Mouse (Mus musculus) WW6 (cell line): ENCODE measurements around the gene Mrpl14.

ENCODE experiments used
- DNase-seq: peaks from one replicate; pipeline ENCODE4 v3.0.0-alpha.2; 2013; ENCODE audit warnings: low read depth, low spot score

The Mrpl14 gene

DNA sequence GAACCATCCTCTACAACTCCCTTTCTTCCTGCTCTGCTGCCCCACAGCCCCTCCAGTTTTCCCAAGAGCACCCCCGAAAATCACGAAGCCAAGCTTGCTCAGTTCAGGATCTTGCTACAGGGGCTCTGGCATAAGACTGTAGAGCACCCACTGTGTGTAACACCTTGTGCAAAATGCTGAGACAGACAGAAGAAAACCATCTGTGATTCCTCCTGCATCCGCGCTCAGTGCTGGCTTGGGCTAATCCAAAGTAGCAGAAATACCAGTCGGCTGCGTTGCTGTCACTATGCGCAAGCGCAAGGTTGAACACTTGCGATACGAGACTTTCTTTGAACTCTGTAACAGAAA is 38.4 kb downstream of the Mrpl14 start:
- DNase-seq = no peak

DNA sequence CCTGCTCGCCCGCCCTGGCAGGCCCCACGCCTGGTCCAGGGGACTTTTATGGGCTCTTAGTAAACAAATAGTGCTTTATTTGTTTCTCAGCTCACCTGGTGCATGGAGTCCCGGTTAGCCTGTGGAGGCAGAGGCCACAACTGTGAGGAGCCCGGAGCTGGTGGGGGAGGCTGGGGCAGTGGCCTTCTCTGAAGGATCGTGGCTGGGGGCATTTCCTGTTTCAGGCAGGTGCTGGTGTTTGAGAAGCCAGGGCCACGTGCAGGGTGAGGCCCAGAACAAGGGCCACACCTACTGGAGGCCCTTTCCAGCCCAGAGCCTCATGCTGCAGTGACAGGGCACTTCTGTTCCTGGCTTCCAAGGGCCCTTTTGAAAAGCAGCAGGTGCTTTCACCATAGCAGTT is 40.1 kb downstream of the Mrpl14 start:
- DNase-seq = no peak

DNA sequence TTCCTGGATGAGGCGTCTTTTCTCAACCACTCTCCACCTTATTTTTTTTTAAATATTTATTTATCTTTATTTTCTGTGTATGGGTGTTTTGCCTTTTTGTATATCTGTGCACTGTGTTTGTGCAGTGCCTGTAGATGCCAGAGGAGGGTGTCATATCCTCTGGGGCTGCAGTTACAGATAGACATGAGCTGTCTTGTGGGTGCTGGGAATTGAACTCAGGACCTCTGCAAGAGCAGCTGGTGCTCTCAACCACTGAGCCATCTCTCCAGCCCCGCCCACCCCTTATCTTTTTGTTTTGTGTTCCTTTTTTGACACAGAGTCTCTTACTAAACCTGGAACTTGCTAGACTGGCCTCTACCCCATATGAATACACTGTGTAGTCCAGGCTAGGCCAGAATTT is 41.4 kb downstream of the Mrpl14 start:
- DNase-seq = no peak

DNA sequence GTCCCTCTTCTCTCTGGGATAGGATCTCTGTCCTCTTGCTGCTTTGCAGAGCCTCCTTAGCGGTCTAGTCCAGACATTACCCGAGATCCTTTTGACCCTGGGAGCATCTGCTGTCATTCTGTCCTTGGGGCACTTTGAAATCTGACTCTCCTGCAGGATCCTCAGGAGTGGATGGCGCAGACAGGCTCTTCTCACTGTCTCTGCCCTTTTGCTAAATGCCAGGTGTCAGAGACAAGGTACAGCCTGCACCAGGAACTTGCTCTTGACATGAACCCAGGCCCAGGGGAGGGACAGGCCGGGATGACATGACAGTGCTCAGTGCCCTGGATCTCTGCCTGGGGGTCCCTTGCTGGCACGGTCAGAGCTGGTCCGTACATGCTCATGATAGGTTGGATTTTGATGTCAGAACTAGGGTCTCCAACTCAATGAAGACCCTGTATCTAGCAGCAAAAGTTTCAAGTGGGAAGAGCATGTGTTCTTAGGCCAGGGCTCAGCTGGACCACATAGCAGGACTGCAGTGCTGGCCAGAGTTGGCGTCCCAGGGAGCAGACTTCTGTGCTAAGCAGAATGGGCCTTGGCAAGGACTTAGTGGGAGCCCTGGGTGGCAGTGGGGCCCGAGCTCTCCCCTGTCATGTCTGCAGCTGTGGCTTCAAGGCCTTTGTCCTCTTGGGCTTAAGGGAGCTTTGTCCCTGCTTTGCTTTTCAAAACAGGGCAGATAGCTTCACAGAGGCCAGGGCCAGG is 42.0 kb downstream of the Mrpl14 start:
- DNase-seq = no peak

DNA sequence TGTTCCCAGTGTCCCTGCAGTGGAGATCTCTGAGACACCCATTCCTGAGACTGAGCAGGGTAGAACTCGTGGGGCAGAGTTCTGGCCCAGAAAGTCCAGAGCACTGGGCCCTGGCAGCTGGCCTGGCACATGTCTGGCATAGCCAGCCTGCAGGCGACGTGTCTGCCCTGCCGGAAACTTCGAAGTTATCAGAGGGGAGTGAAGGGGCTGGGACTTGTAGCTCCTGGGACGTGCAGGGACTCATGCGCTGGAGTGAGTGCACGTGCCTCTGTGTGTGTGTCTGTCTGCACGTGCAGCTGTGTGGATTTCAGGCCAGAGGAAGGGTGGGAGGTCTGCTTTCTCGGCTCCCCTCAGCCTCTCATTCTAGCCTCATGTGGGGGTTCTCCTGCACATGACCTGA is 43.3 kb downstream of the Mrpl14 start:
- DNase-seq = no peak

DNA sequence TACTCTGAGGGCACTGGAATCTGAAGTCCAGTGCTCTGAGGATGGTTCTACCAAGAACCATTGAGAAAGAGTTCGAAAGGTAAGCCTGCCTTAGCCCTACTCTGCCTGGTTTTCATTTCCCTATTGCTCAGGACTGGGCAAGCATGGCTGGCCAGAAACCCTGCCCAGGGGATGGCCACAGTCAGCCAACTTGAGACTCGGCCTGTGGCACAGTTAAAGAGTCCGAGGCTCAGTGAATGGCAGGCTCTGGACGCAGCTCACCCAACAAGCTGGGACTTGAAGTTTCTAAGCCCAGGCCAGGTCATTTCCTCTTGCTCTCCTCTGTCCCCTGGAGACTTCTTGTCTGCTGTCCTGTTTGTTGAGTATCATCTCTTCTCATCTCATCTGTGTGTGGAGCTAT is 44.6 kb downstream of the Mrpl14 start:
- DNase-seq = no peak

DNA sequence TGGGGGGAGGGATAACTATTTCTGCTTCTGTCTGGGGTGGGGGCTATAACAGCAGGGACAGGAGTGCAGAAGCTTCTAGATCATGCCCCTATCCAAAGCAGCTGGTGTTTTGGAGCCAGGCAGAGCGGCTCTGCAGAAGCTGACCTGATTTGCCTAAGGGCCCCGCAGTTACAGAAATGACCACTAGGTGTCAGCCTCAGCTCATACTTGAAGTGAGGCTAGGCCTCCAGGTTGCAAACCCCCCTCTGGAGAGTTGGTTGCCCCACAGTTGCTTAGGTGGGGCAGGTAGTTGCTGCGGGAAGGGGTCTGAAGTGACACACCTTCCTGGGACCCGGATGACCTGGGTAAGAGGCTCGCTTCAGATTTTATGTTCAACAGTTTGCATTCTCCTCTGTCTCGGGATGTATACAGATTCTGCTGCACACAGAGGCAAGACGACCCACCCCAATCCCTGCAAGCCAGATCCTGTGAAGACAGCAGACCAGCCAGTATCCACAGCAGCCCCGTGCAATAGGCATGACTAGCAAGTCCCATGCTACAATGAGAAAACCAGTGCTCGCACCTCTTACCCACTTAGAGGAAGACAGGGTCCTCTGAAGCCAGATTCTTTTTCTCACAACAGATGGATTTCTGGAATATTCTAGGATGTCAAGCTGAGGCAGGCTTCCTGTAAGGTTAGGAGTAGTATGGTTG is 45.2 kb downstream of the Mrpl14 start:
- peak; percentile 60 for DNase-seq

DNA sequence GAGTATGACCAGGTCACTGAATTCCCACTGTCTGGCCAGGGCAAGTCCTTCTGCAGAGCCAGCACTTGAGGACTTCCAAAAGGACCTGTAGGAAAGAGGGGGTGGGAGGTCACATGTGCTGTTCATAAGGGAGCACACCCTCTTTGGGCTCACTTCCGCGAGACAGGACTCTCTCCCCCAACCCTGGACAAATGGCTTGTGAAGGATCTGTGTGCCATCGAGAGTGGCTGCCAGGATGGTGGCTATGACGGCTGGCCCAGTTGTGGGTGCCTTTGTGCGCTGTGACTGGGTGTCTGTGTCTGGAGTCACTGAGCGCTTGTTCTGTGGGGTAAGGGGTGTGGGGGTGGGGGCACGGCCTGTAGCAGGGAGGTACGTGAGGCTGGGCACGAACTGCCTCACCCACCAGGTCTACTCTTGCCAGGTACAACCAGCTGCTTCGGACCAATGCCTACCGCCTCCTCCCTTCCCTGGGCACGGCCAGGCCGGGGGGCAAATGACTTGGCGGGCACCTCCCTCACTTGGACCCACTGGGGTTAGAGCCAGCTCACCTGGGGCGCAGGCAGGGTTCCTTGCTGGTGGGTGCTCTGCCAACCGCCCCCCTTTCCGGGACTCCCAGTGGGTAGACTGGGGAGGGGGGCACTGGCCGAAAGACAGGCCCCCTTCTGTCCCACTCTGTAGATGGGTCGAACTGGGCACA is 47.1 kb downstream of the Mrpl14 start:
- no peak for DNase-seq

DNA sequence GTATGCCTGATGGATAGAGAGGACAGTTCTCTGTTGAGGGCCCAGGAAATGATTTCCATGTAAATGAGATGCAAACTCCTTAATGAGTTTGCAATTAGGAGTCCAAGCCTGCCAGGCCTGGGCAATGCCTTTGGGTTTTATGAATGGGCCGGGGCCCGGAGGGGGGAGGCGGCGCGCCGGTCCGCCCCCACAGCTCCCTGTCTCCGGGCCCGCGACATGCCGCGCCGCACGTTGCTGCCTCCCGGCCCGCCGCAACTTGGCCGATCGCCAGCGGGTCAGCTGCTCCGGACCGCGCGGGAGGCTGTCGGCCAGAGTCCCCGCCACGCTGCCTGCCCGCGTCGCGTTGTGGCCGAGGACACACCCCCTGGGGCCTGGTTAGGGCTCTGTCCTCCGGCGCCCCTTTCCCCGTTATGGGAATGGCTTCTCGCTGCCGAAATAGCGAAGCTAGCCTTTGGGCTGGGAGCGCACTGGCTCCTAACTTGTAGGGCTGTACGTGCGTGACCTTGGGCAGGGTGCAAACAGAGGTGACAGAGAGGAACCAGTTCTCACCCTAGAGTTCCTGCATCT is 47.7 kb downstream of the Mrpl14 start, which contains the start of gene 1600014C23Rik:
Gene 1600014C23Rik, minus strand, starts transcription at position 110 of the 567 bp plus-strand sequence.
- DNase-seq = no peak

DNA sequence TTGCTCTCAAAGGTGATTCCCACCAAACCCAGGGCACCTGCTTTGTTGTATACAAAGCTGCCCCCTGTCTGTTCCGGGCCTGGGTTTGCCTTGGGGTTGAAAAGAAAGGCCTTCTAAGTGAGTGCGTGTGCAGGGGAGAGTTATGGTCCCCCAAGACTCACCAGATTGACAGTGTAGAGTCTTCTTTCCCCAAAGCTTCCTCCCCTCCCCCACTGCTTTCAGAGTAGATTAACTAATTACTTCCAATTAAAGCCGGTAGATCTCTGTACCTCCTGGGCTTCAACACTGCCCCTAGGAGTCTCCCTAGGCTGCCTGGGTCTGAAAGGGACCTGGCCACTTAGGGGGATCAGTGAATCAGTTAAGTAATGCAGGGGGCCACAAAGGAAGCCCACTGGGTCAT is 48.2 kb downstream of the Mrpl14 start:
- DNase-seq = no peak

DNA sequence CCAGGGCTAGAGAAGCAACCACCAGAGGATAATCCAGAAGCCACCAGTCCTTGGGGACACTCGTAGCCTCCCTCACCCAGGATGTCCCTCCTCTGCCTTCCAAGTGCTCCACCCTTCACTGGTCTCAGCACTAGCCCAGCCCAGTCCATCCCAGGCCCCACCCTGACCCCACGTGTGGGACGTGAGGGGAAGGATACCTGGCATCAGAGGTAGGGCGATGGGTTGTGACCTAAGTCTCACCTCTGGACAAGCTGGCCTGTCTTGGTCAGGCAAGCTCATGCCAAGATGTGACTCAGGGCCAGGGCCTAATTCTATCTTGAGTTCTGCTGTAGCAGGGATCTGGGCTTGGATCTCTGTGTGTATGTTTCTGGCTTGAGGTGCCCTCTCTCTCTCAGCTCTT is 48.8 kb downstream of the Mrpl14 start:
- DNase-seq = no peak

DNA sequence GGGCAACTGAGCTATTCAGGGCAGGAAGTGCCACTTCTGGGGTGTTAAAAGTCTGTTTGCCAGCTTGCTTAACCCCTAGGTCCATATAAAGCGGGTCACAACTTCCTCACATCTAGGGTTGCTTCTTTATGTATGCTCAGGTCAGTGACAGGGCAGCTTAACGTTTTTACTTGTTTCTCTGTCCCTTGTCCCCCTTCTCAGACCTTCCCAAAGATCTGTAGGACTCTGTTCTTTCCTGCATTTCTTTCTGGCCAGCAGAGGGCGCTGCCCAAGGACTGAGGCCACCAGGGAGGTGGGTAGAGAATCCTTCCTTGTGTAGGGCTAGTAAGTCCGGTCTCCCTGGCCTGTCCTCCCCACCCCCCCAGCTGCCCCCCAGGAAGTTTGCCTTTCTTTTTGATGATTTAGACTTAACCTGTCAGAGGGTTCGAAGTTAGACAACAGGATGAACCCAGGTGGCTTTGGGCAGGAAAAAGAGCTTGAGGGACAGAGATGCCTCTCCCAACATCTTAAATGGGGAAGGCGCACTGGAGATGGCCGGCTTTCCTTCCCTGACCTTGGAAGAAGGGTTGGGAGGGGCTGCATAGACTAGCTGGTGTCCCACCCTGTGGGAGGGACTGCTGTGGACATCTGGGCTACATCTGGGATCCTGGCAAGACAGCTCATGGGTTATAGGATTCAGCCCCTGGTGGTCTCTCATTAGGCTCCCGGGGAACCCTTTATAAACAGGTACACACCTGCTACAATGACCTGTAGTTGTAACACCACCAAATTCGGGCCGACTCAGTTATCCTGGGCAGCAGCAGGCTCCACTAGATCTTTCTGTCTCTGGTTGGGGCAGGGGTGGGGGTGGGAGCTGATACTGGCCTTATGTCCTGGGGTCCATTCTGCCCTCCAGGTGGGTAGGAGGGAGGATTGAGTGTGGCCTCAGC is 49.5 kb downstream of the Mrpl14 start:
- DNase-seq = no peak

DNA sequence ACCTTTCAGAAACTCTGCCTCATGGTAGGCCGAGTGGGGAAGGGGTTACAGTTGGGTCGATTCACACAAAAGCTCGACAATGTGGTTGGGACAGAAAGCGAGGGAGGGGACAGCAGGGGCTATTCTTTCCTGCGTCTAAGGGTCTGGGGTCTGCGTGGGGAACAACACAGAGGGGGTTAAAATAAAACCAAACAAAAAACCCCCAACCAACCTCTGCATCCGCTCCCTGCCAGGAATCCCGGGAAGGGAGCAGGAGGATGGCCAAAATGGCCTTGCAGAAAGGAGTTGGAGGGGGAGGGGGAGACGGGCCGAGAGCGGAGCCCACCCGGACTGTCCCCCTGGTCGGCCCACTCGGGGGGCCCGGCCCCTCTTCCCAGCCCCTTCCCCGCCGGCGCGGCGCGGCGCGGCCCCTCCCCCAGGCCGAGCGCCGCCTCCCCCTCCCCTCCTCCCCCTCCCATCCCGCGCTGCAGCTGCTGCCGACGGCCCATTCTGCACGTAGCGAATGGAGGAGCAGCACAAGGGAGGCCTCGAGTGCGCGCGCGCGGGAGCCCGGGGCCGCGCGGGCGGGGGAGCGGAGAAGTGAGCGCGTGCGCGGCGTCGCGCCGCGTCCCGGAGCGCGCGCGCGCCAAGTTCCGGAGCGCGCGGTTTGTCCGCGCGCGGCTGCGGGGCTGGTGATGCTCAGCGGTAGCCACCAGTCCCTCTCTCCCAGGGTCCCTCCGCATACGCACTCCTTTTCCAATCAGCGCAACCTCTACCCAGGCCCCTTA is 50.4 kb downstream of the Mrpl14 start:
- DNase-seq = no peak

DNA sequence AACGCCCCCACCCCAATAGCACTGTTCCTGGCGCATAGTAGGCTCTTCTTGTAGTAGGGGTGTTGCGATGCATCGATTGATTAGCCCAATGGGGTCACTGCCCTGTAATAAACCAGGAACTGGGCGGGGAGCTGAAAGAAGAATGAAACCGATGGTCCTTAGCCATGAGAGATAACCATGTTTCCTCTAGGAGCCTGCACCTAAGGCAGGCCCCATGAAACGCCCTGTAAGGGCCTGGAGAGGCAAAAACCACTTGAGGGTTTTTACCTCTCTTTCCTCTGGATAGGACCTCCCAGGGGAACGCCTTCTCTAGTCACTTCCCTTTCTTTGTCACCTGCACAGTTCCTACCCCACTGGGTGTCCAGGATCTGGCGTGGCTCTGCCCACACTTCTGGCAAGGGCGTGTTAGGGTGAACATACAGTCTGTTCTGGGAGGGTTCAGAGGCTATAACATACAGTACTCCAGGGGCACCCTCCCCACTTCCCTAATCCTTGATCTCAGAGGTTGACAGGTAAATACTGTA is 51.0 kb downstream of the Mrpl14 start:
- no peak for DNase-seq

DNA sequence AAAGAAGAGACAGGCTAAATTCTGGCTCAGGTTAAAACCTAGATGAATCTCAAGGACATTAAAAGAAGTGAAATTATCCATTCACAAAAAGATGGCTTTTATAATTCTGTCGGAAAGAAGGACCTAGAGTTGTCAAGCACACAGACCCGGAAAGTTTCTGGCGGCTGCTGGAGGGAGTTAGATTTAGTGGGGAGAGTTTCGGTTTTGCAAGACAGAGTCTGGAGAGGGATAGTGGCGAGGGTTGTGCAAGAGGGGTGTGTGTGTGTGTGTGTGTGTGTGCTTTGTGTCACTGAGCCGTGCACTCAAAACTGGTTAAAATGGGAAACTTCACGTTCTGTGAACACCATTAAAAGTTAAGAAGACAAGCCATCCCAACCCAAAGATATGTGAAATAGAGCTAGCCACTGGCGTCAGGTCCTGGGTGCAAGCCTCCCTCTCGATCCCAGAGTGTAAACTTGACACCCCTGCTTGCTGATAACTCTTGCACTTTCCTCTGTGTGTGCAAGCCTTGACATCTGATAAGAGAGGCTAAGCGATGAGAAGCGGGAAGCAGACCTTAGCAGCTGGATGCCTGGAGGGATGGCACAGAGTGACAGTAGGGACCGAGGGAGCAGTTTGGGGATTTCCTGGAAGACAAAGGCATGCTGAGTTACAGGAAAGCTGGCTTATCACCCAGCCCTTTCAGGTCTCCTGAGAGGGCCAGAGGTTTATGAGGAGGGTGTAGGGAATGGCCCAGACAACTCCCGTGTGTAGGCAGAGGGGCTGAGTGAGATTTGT is 56.4 kb downstream of the Mrpl14 start:
- DNase-seq = no peak

DNA sequence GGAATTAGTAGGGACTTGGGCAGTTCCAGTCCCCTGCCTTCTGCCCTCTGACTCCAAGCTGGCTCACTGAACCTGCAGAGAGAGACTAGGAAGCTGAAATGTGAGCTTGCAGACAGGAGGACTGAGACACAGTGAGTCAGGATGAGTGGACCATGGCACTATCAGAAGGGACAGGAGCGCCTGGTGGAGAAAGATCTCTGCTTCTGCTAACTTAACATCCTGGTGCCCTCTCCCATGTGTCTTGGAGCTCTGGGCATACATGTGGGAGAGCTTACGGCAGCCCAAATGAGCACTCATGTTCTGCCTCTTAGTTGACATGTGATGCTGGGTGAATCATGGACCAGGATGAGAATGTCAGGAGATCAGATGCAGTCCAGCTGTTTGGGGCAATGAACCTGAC is 59.5 kb downstream of the Mrpl14 start:
- DNase-seq = no peak

DNA sequence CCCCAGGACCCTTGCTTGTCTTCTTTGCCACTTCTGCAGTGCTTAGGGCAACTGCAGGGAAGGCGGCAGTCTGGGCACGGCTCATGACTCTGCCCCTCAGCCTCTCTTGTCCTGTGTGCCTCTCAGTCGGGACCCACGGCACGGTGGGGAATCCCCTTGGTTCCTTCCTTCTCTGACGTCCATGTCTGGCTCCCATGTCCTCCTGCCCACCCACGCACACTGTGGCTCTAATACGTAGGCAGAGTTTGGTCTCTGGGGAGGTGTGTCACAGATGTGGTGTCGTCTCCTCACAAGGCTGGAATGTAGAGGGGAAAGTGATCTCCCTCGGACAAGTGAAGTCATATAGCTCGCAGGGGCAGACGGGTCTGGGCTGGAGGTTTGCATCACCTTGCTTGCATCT is 60.6 kb downstream of the Mrpl14 start:
- no peak for DNase-seq

DNA sequence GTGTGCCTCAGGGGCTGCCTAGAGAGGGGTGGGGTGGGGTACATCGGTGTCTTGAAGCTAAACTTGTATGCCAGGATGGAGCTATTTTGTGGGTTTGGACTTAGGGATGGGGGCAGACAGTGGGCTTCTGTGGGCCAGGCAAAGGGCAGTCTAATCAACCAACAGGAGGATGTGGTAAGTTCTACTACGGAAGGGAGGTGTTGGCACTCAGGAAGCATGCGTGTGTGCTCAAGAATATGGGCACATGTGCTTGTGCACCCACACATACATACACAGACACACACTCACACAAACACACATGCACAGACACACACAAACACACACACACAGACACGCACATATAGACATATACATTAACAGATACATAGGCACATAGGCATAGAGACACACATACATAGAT is 61.2 kb downstream of the Mrpl14 start:
- DNase-seq = no peak
